Mouse (Mus musculus) heart, embryonic 12.5 days (tissue): ENCODE results near the gene Hdc. TPM values are rescaled to one million over a fixed set of nuclear protein-coding genes. Genes with fewer than 3 reads are reported as not detected.

Experiments used
- ATAC-seq: fragments of 200-750 bp; cut with Nextera tagmentation; 2 replicates; pipeline ENCODE4 v1.8.0; 2017; ENCODE audit warnings: moderate TSS enrichment, moderate library complexity; ENCODE audit not compliant: insufficient number of reproducible peaks, low FRiP score
- H3K27ac ChIP-seq: fragments of 300-500 bp; sonication (generic); 2 replicates; pipeline ENCODE4 v1.5.1; 2016; ENCODE audit warnings: mild to moderate bottlenecking, moderate library complexity; ENCODE audit not compliant: poor library complexity, severe bottlenecking
- H3K27me3 ChIP-seq: fragments of 300-500 bp; sonication (generic); replicated peaks from 2 replicates; pipeline ENCODE4 v1.6.1; 2016; ENCODE audit warnings: mild to moderate bottlenecking, moderate library complexity
- H3K36me3 ChIP-seq: fragments of 300-500 bp; sonication (generic); 2 replicates; pipeline ENCODE4 v1.6.1; 2016; ENCODE audit warnings: mild to moderate bottlenecking, moderate library complexity
- H3K4me1 ChIP-seq: fragments of 300-500 bp; sonication (generic); replicated peaks from 2 replicates; pipeline ENCODE4 v1.6.1; 2016; ENCODE audit warnings: mild to moderate bottlenecking
- H3K4me2 ChIP-seq: fragments of 300-500 bp; sonication (generic); 2 replicates; pipeline ENCODE4 v1.6.1; 2016; ENCODE audit warnings: mild to moderate bottlenecking, moderate library complexity
- H3K4me3 ChIP-seq: fragments of 300-500 bp; sonication (generic); 2 replicates; pipeline ENCODE4 v1.5.1; 2016; ENCODE audit warnings: mild to moderate bottlenecking
- H3K9ac ChIP-seq: fragments of 300-500 bp; sonication (generic); 2 replicates; pipeline ENCODE4 v1.6.1; 2016; ENCODE audit warnings: mild to moderate bottlenecking, moderate library complexity
- H3K9me3 ChIP-seq: fragments of 300-500 bp; sonication (generic); replicated peaks from 2 replicates; pipeline ENCODE4 v1.6.1; 2016; ENCODE audit warnings: mild to moderate bottlenecking, moderate library complexity
- WGBS: fragments of 180-500 bp; shearing (Covaris S2); methylation state at CpG from one replicate; pipeline ENCODE4 v1.1.7; 2016; 5-methylcytosine and 5-hydroxymethylcytosine counted together
- polyA plus RNA-seq: library from polyadenylated mRNA; unstranded; fragments of >200 nt; fragmentation: Nextera tagmentation; extraction: Ambion mirVana; gene quantifications from 2 replicates; pipeline ENCODE4 v1.2.1, GENCODE M21; 2016

Gene Hdc
- polyA plus RNA-seq, 1 experiment from 2014 or later, result 3.1 TPM

- Histone ChIP-seq H3K4me3 (no peak overlapping the region), H3K4me2 (no peak overlapping the region), H3K36me3 (no peaks in the 10 kb centered on the region), H3K9me3 (no peaks in the 10 kb centered on the region; the same call in 1 of the 2 replicates), H3K27ac (no peak overlapping the region), H3K4me1 (no peaks in the 10 kb centered on the region), H3K27me3 (no peaks in the 10 kb centered on the region), H3K9ac (no peak overlapping the region)
- WGBS, result 93% methylated on average over 1 of the region's 1 CpGs
- no peak for ATAC-seq
Observed at GRCm38 (mm10) chr2:126579282-126579681, 39.8 kb downstream of the Hdc start.

DNA sequence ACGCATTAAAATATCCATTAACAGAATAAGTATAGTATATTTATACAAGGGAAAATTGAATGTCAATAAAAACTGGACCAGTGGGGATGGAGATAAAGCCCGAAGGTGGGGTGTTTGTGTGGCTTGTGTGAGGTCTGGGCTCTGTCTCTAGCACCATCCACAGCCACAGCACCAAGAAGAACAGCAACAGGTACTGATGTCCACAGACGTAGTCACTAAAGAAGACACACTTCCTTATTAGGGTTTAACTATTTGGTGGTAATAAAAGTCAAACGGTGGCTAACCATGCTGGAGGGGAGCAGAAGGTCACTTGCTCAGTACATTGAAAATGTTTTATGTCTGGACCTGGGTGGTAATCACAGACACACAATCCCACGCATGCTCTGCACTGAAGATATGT lies 41.7 kb downstream of the Hdc start:
- H3K4me3 ChIP-seq, result no peak overlapping the region

DNA sequence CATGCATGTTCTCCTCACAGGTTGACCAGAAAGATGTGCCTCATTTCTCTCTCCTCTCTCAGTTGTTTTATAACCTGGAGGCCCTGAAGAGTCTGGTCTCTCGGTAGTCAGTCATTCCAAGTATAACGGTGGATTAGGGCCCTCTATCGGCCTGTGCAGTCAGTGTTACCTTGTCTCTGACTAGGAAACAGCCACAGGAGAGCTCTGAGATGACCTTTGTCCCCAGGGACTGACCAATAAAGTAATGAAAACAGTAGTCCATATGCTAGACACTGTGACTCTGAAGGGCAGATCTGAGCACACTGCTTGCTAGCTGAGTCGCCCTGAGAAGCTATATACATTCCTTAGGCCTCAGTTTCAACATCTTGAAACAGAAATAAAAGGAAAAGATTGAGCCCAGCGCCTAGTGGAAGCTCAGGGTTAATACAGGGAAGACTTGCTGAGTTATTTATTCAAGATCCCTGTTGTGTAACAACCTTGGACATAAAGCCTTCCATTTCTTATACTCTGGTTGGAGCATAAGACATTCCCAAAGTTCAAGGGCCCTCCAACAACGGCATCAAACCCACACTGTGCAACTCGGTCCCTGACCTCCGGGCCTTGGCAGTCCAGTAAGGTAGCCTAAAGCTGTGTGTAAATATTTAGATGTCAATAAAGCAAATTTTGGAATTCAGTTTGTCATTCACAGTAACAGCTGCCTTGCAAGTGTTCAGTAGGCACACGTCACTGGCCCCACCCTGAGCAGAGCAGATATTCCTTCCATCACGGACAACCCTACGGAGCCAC lies 43.5 kb downstream of the Hdc start:
- 73% methylated on average over 11 of the region's 11 CpGs for WGBS
- H3K9me3 ChIP-seq, result peaks cover 2% of the 10 kb centered on the region; the same call in 1 of the 2 replicates
- H3K27me3 ChIP-seq, result no peaks in the 10 kb centered on the region
- H3K9ac ChIP-seq, result no peak overlapping the region
- no peak for ATAC-seq
- H3K4me2 ChIP-seq, result no peak overlapping the region
- no peaks in the 10 kb centered on the region for H3K36me3 ChIP-seq
- H3K4me3 ChIP-seq, result no peak overlapping the region
- H3K4me1 ChIP-seq, result no peaks in the 10 kb centered on the region
- no peak overlapping the region for H3K27ac ChIP-seq

More for the DNA sequence above, 41.7 kb downstream of the Hdc start:
- Histone ChIP-seq H3K4me2 (no peak overlapping the region), H3K9ac (no peak overlapping the region), H3K27me3 (no peaks in the 10 kb centered on the region), H3K27ac (no peak overlapping the region), H3K4me1 (no peaks in the 10 kb centered on the region), H3K9me3 (no peaks in the 10 kb centered on the region; the same call in 1 of the 2 replicates), H3K36me3 (no peaks in the 10 kb centered on the region)
- 83% methylated on average over 5 of the region's 5 CpGs for WGBS
- no peak for ATAC-seq

DNA sequence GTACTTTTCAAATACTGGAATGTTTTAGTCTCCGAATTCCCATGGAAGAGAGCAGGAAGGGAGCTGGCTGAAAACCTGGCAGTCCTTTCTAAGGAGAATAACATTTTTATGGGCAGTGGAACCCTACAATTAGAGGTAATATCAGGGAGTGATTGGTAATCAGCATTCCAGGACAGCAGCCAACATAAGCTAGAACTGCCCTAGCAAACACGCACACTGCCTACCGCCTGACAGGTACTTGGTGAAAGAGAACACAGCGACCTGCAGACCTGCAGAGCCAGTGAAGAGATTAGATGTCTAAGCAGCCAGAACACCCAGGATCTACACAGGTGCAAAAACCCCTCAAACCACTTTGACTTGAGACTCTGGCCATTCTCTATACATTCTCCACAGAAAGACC lies 46.4 kb downstream of the Hdc start:
- Histone ChIP-seq H3K4me1 (no peaks in the 10 kb centered on the region), H3K4me3 (no peak overlapping the region), H3K4me2 (no peak overlapping the region), H3K9me3 (0 out of 2 replicates have a peak, but pooled peaks cover 8% of the 10 kb centered on the region), H3K27me3 (no peaks in the 10 kb centered on the region), H3K27ac (no peak overlapping the region), H3K36me3 (no peaks in the 10 kb centered on the region), H3K9ac (no peak overlapping the region)
- ATAC-seq, result no peak
- 67% methylated on average over 4 of the region's 4 CpGs for WGBS

- Histone ChIP-seq H3K4me2 (no peak overlapping the region), H3K27ac (no peak overlapping the region), H3K27me3 (no peaks in the 10 kb centered on the region), H3K4me1 (no peaks in the 10 kb centered on the region), H3K36me3 (no peaks in the 10 kb centered on the region), H3K9me3 (0 out of 2 replicates have a peak, but pooled peaks cover 8% of the 10 kb centered on the region), H3K4me3 (no peak overlapping the region), H3K9ac (no peak overlapping the region)
- ATAC-seq, result no peak
- WGBS, result 74% methylated on average over 1 of the region's 1 CpGs
Observed at GRCm38 (mm10) chr2:126572163-126572562, 46.9 kb downstream of the Hdc start.

DNA sequence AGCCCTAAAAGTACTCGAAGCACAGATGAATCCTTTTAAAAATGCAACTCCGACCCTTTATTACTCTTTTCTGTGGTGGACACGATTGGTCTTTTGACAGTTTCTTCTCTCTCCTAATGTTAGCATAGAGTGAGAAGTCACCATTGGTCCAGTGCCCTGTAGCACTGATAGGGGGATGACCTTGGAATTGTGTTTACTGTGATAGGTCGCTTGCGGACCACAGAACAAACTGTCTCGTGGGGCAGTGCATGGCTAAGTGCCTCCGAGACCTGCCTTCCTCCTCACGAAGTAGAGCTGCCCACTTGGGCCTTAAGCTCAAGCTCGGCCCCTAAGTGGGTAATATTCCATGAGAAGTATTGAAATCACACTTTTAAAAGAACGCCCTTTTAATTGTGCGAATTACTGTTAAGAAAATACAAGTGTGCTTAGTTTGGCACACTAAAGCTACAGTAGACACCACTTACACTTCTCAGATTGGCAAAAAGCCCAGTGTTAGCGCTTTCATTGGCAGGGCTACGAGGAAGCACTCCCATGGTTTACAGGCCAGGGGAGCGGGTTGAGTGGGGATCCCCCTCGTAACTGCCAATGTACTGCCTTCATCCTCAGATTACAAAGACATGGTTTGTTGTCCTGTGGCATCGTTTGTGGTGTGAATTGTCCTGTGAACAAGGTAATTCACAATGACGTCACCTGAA lies 55.5 kb downstream of the Hdc start:
- ATAC-seq, result peak; percentile 64; the same call in 1 of the 2 replicates
- Histone ChIP-seq H3K4me3 (no peak overlapping the region), H3K4me1 (peaks cover 4% of the 10 kb centered on the region), H3K27ac (no peak overlapping the region), H3K4me2 (no peak overlapping the region; the same call in 1 of the 2 replicates), H3K27me3 (peaks cover 7% of the 10 kb centered on the region), H3K9ac (no peak overlapping the region), H3K9me3 (no peaks in the 10 kb centered on the region), H3K36me3 (no peaks in the 10 kb centered on the region)
- 62% methylated on average over 17 of the region's 17 CpGs for WGBS

GRCm38 (mm10) chr2:126560094-126560493 lies 59.0 kb downstream of the Hdc start:
- Histone ChIP-seq H3K27me3 (peaks cover 21% of the 10 kb centered on the region), H3K4me1 (peaks cover 4% of the 10 kb centered on the region), H3K4me2 (no peak overlapping the region), H3K9ac (no peak overlapping the region), H3K27ac (no peak overlapping the region), H3K4me3 (no peak overlapping the region), H3K9me3 (no peaks in the 10 kb centered on the region), H3K36me3 (no peaks in the 10 kb centered on the region)
- WGBS, result 95% methylated on average over 1 of the region's 1 CpGs
- ATAC-seq, result no peak

- H3K27ac ChIP-seq, result no peak overlapping the region
- peaks cover 62% of the 10 kb centered on the region for H3K27me3 ChIP-seq
- 82% methylated on average over 5 of the region's 5 CpGs for WGBS
- H3K9me3 ChIP-seq, result no peaks in the 10 kb centered on the region
- no peak overlapping the region for H3K9ac ChIP-seq
- no peak overlapping the region for H3K4me2 ChIP-seq
- peaks cover 13% of the 10 kb centered on the region for H3K4me1 ChIP-seq
- no peak for ATAC-seq
- no peaks in the 10 kb centered on the region for H3K36me3 ChIP-seq
- H3K4me3 ChIP-seq, result no peak overlapping the region
Observed at GRCm38 (mm10) chr2:126555533-126555932, 63.6 kb downstream of the Hdc start.

DNA sequence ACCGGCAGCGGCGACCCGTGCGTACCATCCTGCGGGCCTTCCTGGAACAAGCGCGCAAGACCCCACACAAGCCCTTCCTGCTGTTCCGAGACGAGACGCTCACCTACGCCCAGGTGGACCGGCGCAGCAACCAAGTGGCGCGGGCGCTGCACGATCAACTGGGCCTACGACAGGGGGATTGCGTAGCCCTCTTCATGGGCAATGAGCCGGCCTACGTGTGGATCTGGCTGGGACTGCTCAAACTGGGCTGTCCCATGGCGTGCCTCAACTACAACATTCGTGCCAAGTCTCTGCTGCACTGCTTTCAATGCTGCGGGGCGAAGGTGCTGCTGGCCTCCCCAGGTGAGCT lies 65.8 kb downstream of the Hdc start:
- WGBS, result 3% methylated on average over 26 of the region's 26 CpGs
- no peak overlapping the region for H3K27ac ChIP-seq
- peaks cover 70% of the 10 kb centered on the region for H3K27me3 ChIP-seq
- peak overlapping the region; percentile 100 for H3K4me2 ChIP-seq
- peaks cover 13% of the 10 kb centered on the region for H3K4me1 ChIP-seq
- no peak for ATAC-seq
- H3K4me3 ChIP-seq, result peak overlapping the region; percentile 68
- H3K9me3 ChIP-seq, result no peaks in the 10 kb centered on the region
- peak overlapping the region; percentile 73 for H3K9ac ChIP-seq
- no peaks in the 10 kb centered on the region for H3K36me3 ChIP-seq

GRCm38 (mm10) chr2:126552357-126553290 lies 66.5 kb downstream of the Hdc start, which contains the start of gene Slc27a2:
Gene Slc27a2 (plus strand): TSS chr2:126552407.
- no peaks in the 10 kb centered on the region for H3K36me3 ChIP-seq
- H3K4me2 ChIP-seq, result peak within 1 kb of the TSS; percentile 100
- no peak within 1 kb of the TSS for H3K27ac ChIP-seq
- 0 out of 2 replicates have a peak, but pooled peaks have one; percentile 36 for ATAC-seq
- H3K9me3 ChIP-seq, result no peaks in the 10 kb centered on the region
- H3K27me3 ChIP-seq, result peaks cover 70% of the 10 kb centered on the region
- H3K4me3 ChIP-seq, result peak within 1 kb of the TSS; percentile 68
- 2% methylated on average over 61 of the region's 61 CpGs for WGBS
- H3K4me1 ChIP-seq, result peaks cover 13% of the 10 kb centered on the region
- peak within 1 kb of the TSS; percentile 73 for H3K9ac ChIP-seq
